Mouse (Mus musculus) kidney, postnatal 14 days (tissue): ENCODE data around the gene Ttc39b.

Source experiments
- DNase-seq: peaks from one replicate; pipeline ENCODE4 v3.0.0; 2022; ENCODE audit warnings: mixed read lengths

The Ttc39b gene

DNA sequence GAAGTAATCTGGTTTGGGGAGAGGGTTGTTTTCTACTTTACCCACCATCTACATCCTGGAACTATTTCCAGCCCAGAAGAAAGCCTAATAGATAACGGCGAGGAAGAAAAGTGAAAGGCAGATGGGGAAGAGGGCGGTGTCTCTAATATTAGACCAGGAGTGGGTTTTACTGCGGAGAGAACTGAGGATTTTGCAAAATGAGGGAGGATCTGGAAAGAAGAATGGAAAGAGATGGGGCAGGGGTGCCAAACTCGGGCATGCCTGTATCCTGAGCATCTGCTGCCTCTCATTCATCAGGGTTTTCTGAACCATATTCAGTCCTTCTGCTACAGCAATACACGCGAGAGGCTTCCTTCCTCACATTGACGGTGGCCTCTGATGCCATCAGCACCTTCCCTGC is 149.1 kb downstream of the Ttc39b start:
- DNase-seq, result no peak

- DNase-seq, result no peak
Observed at GRCm38 (mm10) chr4:83172278-83172677, 151.8 kb downstream of the Ttc39b start.

DNA sequence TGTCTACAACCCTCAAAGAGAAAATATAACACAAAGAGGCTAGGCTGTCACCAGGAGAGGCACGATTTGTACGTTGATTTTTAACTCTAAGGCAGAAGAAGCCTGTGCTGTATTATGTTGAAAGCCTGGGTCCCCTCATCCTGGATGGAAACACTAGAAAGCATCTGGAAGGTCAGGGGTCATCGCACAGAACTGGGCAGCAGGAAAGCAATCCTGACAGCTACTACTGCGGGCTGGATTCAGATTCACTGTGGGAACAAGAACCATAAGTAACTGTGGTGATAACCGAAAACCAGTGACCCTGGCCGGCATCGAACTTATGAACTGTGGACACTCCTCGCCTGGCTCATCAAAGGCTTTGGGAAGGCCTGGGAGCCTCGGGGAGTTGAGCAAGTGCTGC is 153.3 kb downstream of the Ttc39b start:
- peak; percentile 11 for DNase-seq
